9 mouse cellular contexts compared by ENCODE assay signal in the genomic region with DNA sequence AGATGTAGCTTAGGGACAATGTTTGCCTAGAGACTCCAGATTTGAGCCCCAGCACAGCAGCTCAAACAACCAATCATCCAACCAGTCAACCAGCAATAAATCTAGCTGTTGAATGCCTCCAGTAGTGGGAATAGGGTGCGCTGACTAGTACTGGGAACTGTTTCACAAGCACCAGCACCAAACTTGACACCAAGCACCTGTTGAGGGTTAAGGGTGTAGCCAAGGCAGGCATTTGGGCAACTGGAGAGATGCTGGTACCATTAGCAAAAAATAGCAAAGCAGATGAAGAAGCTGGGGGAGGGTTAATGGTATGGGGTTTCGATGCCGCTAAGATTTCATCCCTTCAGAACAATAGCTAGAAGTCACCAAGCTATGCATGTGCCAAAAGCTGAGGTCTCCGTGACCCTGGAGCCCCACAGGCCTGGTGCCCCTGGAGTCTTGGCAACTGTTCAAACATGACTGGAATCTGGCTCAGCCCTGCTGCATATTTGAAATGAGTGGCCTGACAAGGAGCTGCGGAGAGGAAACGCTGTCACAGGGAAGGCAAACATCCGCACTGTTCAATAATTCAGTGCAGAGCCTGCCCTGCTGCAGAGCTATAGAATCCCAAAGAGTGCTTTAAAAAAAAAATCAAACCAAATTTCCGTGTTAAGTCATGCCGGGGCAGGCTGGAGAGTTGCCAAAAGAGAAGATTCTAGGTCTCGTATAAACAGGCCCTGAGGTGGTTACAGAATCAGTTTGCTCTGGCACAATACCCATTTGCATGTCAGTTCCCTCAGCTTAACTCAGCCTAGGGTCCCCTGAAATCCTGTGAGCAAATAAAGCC.
DNase-seq lines count a peak whose midpoint lies in the region; ATAC-seq and TF ChIP-seq lines count a peak whose summit lies in the region.
"Had no signal": no experiment of that assay in that cellular context is flagged by ENCODE, and none has a peak within 500 bp of the region (broad histone marks: within the 10 kb centered on the region; RNA-seq: fewer than 3 reads in every experiment).

No protein-coding gene starts in this region.

- no peak overlapping the region; the same call in 1 of the 2 replicates for H3K9ac ChIP-seq in hindbrain, embryonic 14.5 days

- peak; percentile 80 for ATAC-seq in Patski
- peak; percentile 84 for ATAC-seq in hindbrain, embryonic 14.5 days (ENCODE audit: low FRiP score)

- H3ac ChIP-seq in myocyte (ENCODE audit: control insufficient read depth, insufficient read length) = no peak overlapping the region

- intact Hi-C loops in gastrocnemius, adult 2 months (cut with DNase I) = loop anchor here (5.0 kb wide), 3 partner anchors 64 to 129 kb away; no protein-coding TSS in a partner anchor

- in situ Hi-C loops in Patski (cut with MboI; ENCODE audit: low pct_unique_long_range_greater_than_20kb) = no loop called here

- 10% methylated on average over 10 of the region's 10 CpGs for WGBS in hindbrain, embryonic 14.5 days

- no peak for TF ChIP-seq CTCF in Patski (IDR thresholded peaks at IDR 0.05)
- TF ChIP-seq CTCF in gastrocnemius, adult 2 months (IDR thresholded peaks at IDR 0.05) = no peak

- H3K9me3 ChIP-seq in hindbrain, embryonic 14.5 days (ENCODE audit: control insufficient read depth, low read length) = no peaks in the 10 kb centered on the region

- POLR2A ChIA-PET in Patski (lab: Charles Lee) = interaction anchor here (1.0 to 1.6 kb wide), 3 partner anchors 79 to 117 kb away, joined by 3 to 5 read pairs (median 3); no protein-coding TSS in a partner anchor

- H3K27me3 ChIP-seq in Patski (no peaks in the 10 kb centered on the region), myocyte (ENCODE audit: control insufficient read depth, insufficient read depth, insufficient read length) (no peaks in the 10 kb centered on the region)
- no peaks in the 10 kb centered on the region for H3K27me3 ChIP-seq in hindbrain, embryonic 14.5 days (ENCODE audit: control insufficient read depth, insufficient read depth, low read length)

- H3K36me3 ChIP-seq in hindbrain, embryonic 14.5 days (replicated peaks; ENCODE audit: control insufficient read depth, insufficient read depth) = no peaks in the 10 kb centered on the region
- H3K36me3 ChIP-seq in myocyte (ENCODE audit: control insufficient read depth, insufficient read depth) = no peaks in the 10 kb centered on the region

- peaks cover 16% of the 10 kb centered on the region for H3K4me1 ChIP-seq in hindbrain, embryonic 14.5 days (replicated peaks; ENCODE audit: control insufficient read depth, insufficient read depth, low read length)

- peak overlapping the region; percentile 44 for H3K4me3 ChIP-seq in gastrocnemius, adult 2 months
- H3K4me3 ChIP-seq in hindbrain, embryonic 14.5 days (replicated peaks; ENCODE audit: low read length) = no peak overlapping the region
- H3K4me3 ChIP-seq in myocyte = no peak overlapping the region

- H3K4me2 ChIP-seq in hindbrain, embryonic 14.5 days (replicated peaks) = peak overlapping the region; percentile 26; the same call in 1 of the 2 replicates
- peak overlapping the region; percentile 82 for H3K4me2 ChIP-seq in myocyte (ENCODE audit: low read depth)

- H3K27ac ChIP-seq in gastrocnemius, adult 2 months = peak overlapping the region; percentile 38; the same call in 1 of the 2 replicates
- H3K27ac ChIP-seq in hindbrain, embryonic 14.5 days = peak overlapping the region; percentile 75
- H3K27ac ChIP-seq: macrophage had no signal

- CTCF ChIA-PET in Patski (lab: Charles Lee) = interaction anchor here (0.9 to 1.5 kb wide), 4 partner anchors 11 to 71 kb away, joined by 3 to 4 read pairs (median 4); no protein-coding TSS in a partner anchor

- no peak for TF ChIP-seq POLR2A in myocyte (IDR thresholded peaks at IDR 0.05; ENCODE audit: insufficient read length, low read depth)

- peak; percentile 57 for DNase-seq in Patski (ENCODE audit: low read depth, low spot score)
- peak; percentile 54 for DNase-seq in cerebellum, adult 9-10 months
- DNase-seq in gastrocnemius, adult 2 months = peak; percentile 67
- DNase-seq in hindbrain, embryonic 14.5 days (ENCODE audit: low spot score) = peak; percentile 70
- peak; percentile 33 for DNase-seq in liver
- DNase-seq in thymus, postnatal 0 days (ENCODE audit: low spot score) = no peak
- DNase-seq in layer of hippocampus, postnatal 14 days (ENCODE audit: low spot score in 2 of 2) = no peak

- H3K79me2 ChIP-seq in myocyte (ENCODE audit: control insufficient read depth, insufficient read depth) = no peaks in the 10 kb centered on the region

TF ChIP-seq in myocyte, 11 proteins besides CTCF, POLR2A, EP300 and RAD21:
- peak; percentile 90; the same call in 1 of the 2 replicates for TF ChIP-seq CEBPB (IDR thresholded peaks at IDR 0.05; ENCODE audit: insufficient read depth, poor library complexity, severe bottlenecking)
- peak; percentile 85 for TF ChIP-seq TCF3 (IDR thresholded peaks at IDR 0.05; ENCODE audit: insufficient read length, low read depth)
- TF ChIP-seq MYOG (IDR thresholded peaks at IDR 0.05; ENCODE audit: control insufficient read depth in 1 of 3, insufficient read depth in 1 of 3, insufficient read length in 2 of 3, low read depth in 2 of 3) = peak; percentile 68 to 99 (median 84)
- TF ChIP-seq TCF12 (IDR thresholded peaks at IDR 0.05; ENCODE audit: insufficient read depth, poor library complexity, severe bottlenecking) = peak; percentile 97
- no peak for TF ChIP-seq USF1 (IDR thresholded peaks at IDR 0.05; ENCODE audit: low read depth)
- no peak for TF ChIP-seq POLR2AphosphoS2 (IDR thresholded peaks at IDR 0.05; ENCODE audit: insufficient read length, low read depth)
- peak; percentile 7 for TF ChIP-seq SRF (IDR thresholded peaks at IDR 0.05; ENCODE audit: control insufficient read depth, insufficient read length, low read depth)
- TF ChIP-seq MYOD1 (IDR thresholded peaks at IDR 0.05; ENCODE audit: control insufficient read depth in 1 of 3, insufficient read length in 2 of 3, low read depth in 2 of 3) = peak; percentile 96 to 97 (median 97)

Comparison
In these comparisons a context has a peak if more than half of its experiments do, and no peak if none do; other contexts are left out.
1. DNase-seq: peak in Patski (single experiment), cerebellum, adult 9-10 months (single experiment), gastrocnemius, adult 2 months (single experiment), hindbrain, embryonic 14.5 days (single experiment) and liver (single experiment); none in thymus, postnatal 0 days (single experiment) and layer of hippocampus, postnatal 14 days (0 of 2).